Mouse (Mus musculus) stomach, embryonic 16.5 days (tissue): ENCODE results near the gene Krt12. TPM values are rescaled to one million over a fixed set of nuclear protein-coding genes. Genes with fewer than 3 reads are reported as not detected.

ENCODE experiments used
- ATAC-seq: fragments of 200-750 bp; cut with Nextera tagmentation; 2 replicates; pipeline ENCODE4 v1.8.0; 2017; ENCODE audit warnings: moderate number of reproducible peaks, moderate TSS enrichment; ENCODE audit not compliant: insufficient read depth, low FRiP score
- H3K27ac ChIP-seq: fragments of 300-500 bp; sonication (generic); 2 replicates; pipeline ENCODE4 v1.5.1; 2014; ENCODE audit warnings: low read length
- H3K27me3 ChIP-seq: fragments of 300-500 bp; sonication (generic); 2 replicates; pipeline ENCODE4 v1.6.1; 2014; ENCODE audit warnings: low read length, control low read depth, mixed read lengths; ENCODE audit not compliant: control insufficient read depth, insufficient read depth
- H3K36me3 ChIP-seq: fragments of 300-500 bp; sonication (generic); 2 replicates; pipeline ENCODE4 v1.6.1; 2014; ENCODE audit warnings: low read length; ENCODE audit not compliant: control insufficient read depth, insufficient read depth
- H3K4me1 ChIP-seq: fragments of 300-500 bp; sonication (generic); 2 replicates; pipeline ENCODE4 v1.6.1; 2014; ENCODE audit warnings: low read length, control low read depth, mixed read lengths; ENCODE audit not compliant: control insufficient read depth, insufficient read depth
- H3K4me2 ChIP-seq: fragments of 300-500 bp; sonication (generic); 2 replicates; pipeline ENCODE4 v1.6.1; 2014; ENCODE audit warnings: low read depth, low read length, mixed read lengths
- H3K4me3 ChIP-seq: fragments of 300-500 bp; sonication (generic); replicated peaks from 2 replicates; pipeline ENCODE4 v1.5.1; 2014; ENCODE audit warnings: mild to moderate bottlenecking, low read length
- H3K9ac ChIP-seq: fragments of 300-500 bp; sonication (generic); 2 replicates; pipeline ENCODE4 v1.6.1; 2014; ENCODE audit warnings: low read length
- H3K9me3 ChIP-seq: fragments of 300-500 bp; sonication (generic); replicated peaks from 2 replicates; pipeline ENCODE4 v1.6.1; 2016; ENCODE audit warnings: low read length, control low read depth; ENCODE audit not compliant: control insufficient read depth
- WGBS: fragments of 180-500 bp; shearing (Covaris S2); extraction: QIAGEN DNeasy Blood & Tissue Kit; methylation state at CpG from one replicate; pipeline ENCODE4 v1.1.7; 2014; 5-methylcytosine and 5-hydroxymethylcytosine counted together
- polyA plus RNA-seq: library from polyadenylated mRNA; unstranded; fragments of >200 nt; fragmentation: Nextera tagmentation; extraction: Ambion mirVana; gene quantifications from 2 replicates; pipeline ENCODE4 v1.2.1, GENCODE M21; 2015

The Krt12 gene
- polyA plus RNA-seq, 1 experiment from 2014 or later: 0.19 TPM

- ATAC-seq: no peak
- Histone ChIP-seq H3K4me1 (no peaks in the 10 kb centered on the region), H3K9me3 (no peaks in the 10 kb centered on the region), H3K4me3 (no peak overlapping the region), H3K27me3 (no peaks in the 10 kb centered on the region), H3K9ac (no peak overlapping the region), H3K36me3 (no peaks in the 10 kb centered on the region), H3K27ac (no peak overlapping the region), H3K4me2 (no peak overlapping the region)
- WGBS: 10% methylated on average over 3 of the region's 3 CpGs
Observed at GRCm38 (mm10) chr11:99369229-99369628, 52.8 kb downstream of the Krt12 start.

- H3K27me3 ChIP-seq: no peaks in the 10 kb centered on the region
- no peak overlapping the region for H3K4me2 ChIP-seq
- ATAC-seq: no peak
- no peak overlapping the region for H3K9ac ChIP-seq
- no peaks in the 10 kb centered on the region for H3K9me3 ChIP-seq
- H3K4me3 ChIP-seq: no peak overlapping the region
- WGBS: 27% methylated on average over 10 of the region's 10 CpGs
- no peaks in the 10 kb centered on the region for H3K4me1 ChIP-seq
- H3K36me3 ChIP-seq: no peaks in the 10 kb centered on the region
- no peak overlapping the region for H3K27ac ChIP-seq
Observed at GRCm38 (mm10) chr11:99366791-99367190, 55.3 kb downstream of the Krt12 start.

Other genes with a start within 250 kb of the Krt12 start
- 177 and 203 TPM in 2 replicates for gene Smarce1, start 191.2 kb downstream of the Krt12 start, polyA plus RNA-seq
- gene Krt222, start 178.2 kb downstream of the Krt12 start, polyA plus RNA-seq: 0.19 and 0.28 TPM in 2 replicates
- not detected in 2 replicates for gene Krt24, start 137.0 kb downstream of the Krt12 start, polyA plus RNA-seq
- 0.06 and 0.22 TPM in 2 replicates for gene Krt25, start 99.3 kb downstream of the Krt12 start, polyA plus RNA-seq
- gene Krt26, start 84.3 kb downstream of the Krt12 start, polyA plus RNA-seq: not detected in 2 replicates
- 0.15 TPM in 1 of 2 replicates, not detected in the other for gene Krt27, start 71.2 kb downstream of the Krt12 start, polyA plus RNA-seq
- 0.14 and 0.21 TPM in 2 replicates for gene Krt28, start 47.4 kb downstream of the Krt12 start, polyA plus RNA-seq
- 22.3 and 24.1 TPM in 2 replicates for gene Krt10, start 32.9 kb downstream of the Krt12 start, polyA plus RNA-seq
- 16.6 and 23.3 TPM in 2 replicates for gene Krt20, start 15.9 kb upstream of the Krt12 start, polyA plus RNA-seq
- gene Krt23, start 70.9 kb upstream of the Krt12 start, polyA plus RNA-seq: 92.1 and 140 TPM in 2 replicates
- gene Krt39, start 99.1 kb upstream of the Krt12 start, polyA plus RNA-seq: 0.14 TPM in 1 of 2 replicates, not detected in the other
- not detected in 2 replicates for gene Krt40, start 120.9 kb upstream of the Krt12 start, polyA plus RNA-seq
- gene Krtap3-3, start 128.6 kb upstream of the Krt12 start, polyA plus RNA-seq: not detected in 2 replicates
- gene Krtap3-2, start 134.6 kb upstream of the Krt12 start, polyA plus RNA-seq: not detected in 2 replicates
- gene Gm11939, start 137.2 kb upstream of the Krt12 start, polyA plus RNA-seq: not detected in 2 replicates
- not detected in 2 replicates for gene Krtap3-1, start 144.4 kb upstream of the Krt12 start, polyA plus RNA-seq
- gene Krtap1-5, start 158.8 kb upstream of the Krt12 start, polyA plus RNA-seq: not detected in 2 replicates
- not detected in 2 replicates for gene Krtap1-4, start 161.4 kb upstream of the Krt12 start, polyA plus RNA-seq
- not detected in 2 replicates for gene Krtap1-3, start 169.1 kb upstream of the Krt12 start, polyA plus RNA-seq
- gene Krtap9-3, start 175.8 kb upstream of the Krt12 start, polyA plus RNA-seq: not detected in 2 replicates
- gene Gm11938, start 181.0 kb upstream of the Krt12 start, polyA plus RNA-seq: not detected in 2 replicates
- not detected in 2 replicates for gene Gm11937, start 187.9 kb upstream of the Krt12 start, polyA plus RNA-seq
- not detected in 2 replicates for gene Krtap2-4, start 192.6 kb upstream of the Krt12 start, polyA plus RNA-seq
- not detected in 2 replicates for gene Gm11562, start 198.2 kb upstream of the Krt12 start, polyA plus RNA-seq
- gene Krtap4-1, start 206.0 kb upstream of the Krt12 start, polyA plus RNA-seq: not detected in 2 replicates
- not detected in 2 replicates for gene Krtap4-2, start 212.8 kb upstream of the Krt12 start, polyA plus RNA-seq
- gene Krtap4-7, start 221.8 kb upstream of the Krt12 start, polyA plus RNA-seq: not detected in 2 replicates
- gene Gm11555, start 228.0 kb upstream of the Krt12 start, polyA plus RNA-seq: not detected in 2 replicates
- not detected in 2 replicates for gene Gm11563, start 236.7 kb upstream of the Krt12 start, polyA plus RNA-seq
- not detected in 2 replicates for gene Krtap4-6, start 243.7 kb upstream of the Krt12 start, polyA plus RNA-seq